Mouse (Mus musculus): Measurements from ENCODE around the gene Olfr324.

- TF ChIP-seq CTCF (IDR thresholded peaks at IDR 0.05; ENCODE audit: low read depth, low read length) (no peak), POLR2A (IDR thresholded peaks at IDR 0.05; ENCODE audit: borderline replicate concordance, low read depth, low read length) (no peak)
Observed at GRCm38 (mm10) chr11:58602800-58603560, 8.1 kb downstream of the Olfr324 start.

Data from bone marrow macrophage, adult 2 months (primary cell).